Mouse (Mus musculus): ENCODE data around the gene Fam209. TPM values are rescaled to one million over a fixed set of nuclear protein-coding genes. Genes with fewer than 3 reads are reported as not detected.

Gene Fam209
- total RNA-seq, 4 experiments from 2014 or later, result not detected

GRCm38 (mm10) chr2:172477350-172477749 lies 5.0 kb downstream of the Fam209 start:
- DNase-seq (ENCODE audit: low spot score in 2 of 2), result no peak

- no peak for DNase-seq (ENCODE audit: low spot score in 2 of 2)
Observed at GRCm38 (mm10) chr2:172477860-172478259, 5.5 kb downstream of the Fam209 start.

GRCm38 (mm10) chr2:172480296-172480695 lies 8.0 kb downstream of the Fam209 start:
- DNase-seq (ENCODE audit: low spot score in 2 of 2), result no peak

- no peak for DNase-seq (ENCODE audit: low spot score in 2 of 2)
Observed at GRCm38 (mm10) chr2:172481654-172482385, 9.5 kb downstream of the Fam209 start.

- no peak for DNase-seq (ENCODE audit: low spot score in 2 of 2)
Observed at GRCm38 (mm10) chr2:172483766-172484413, 11.6 kb downstream of the Fam209 start.

GRCm38 (mm10) chr2:172484696-172485370 lies 12.5 kb downstream of the Fam209 start:
- no peak for DNase-seq (ENCODE audit: low spot score in 2 of 2)

GRCm38 (mm10) chr2:172496736-172497345 lies 24.5 kb downstream of the Fam209 start:
- no peak for DNase-seq (ENCODE audit: low spot score in 2 of 2)

GRCm38 (mm10) chr2:172498823-172499222 lies 26.5 kb downstream of the Fam209 start:
- DNase-seq (ENCODE audit: low spot score in 2 of 2), result no peak

- DNase-seq (ENCODE audit: low spot score in 2 of 2), result no peak
Observed at GRCm38 (mm10) chr2:172500752-172501316, 28.5 kb downstream of the Fam209 start.

- DNase-seq (ENCODE audit: low spot score in 2 of 2), result no peak
Observed at GRCm38 (mm10) chr2:172501341-172501740, 29.0 kb downstream of the Fam209 start.

GRCm38 (mm10) chr2:172502168-172502567 lies 29.8 kb downstream of the Fam209 start:
- no peak for DNase-seq (ENCODE audit: low spot score in 2 of 2)

GRCm38 (mm10) chr2:172506121-172506520 lies 33.8 kb downstream of the Fam209 start:
- no peak for DNase-seq (ENCODE audit: low spot score in 2 of 2)

GRCm38 (mm10) chr2:172510056-172510712 lies 37.9 kb downstream of the Fam209 start:
- no peak for DNase-seq (ENCODE audit: low spot score in 2 of 2)

GRCm38 (mm10) chr2:172510899-172511298 lies 38.6 kb downstream of the Fam209 start:
- DNase-seq (ENCODE audit: low spot score in 2 of 2), result no peak

GRCm38 (mm10) chr2:172516407-172516992 lies 44.2 kb downstream of the Fam209 start:
- DNase-seq (ENCODE audit: low spot score in 2 of 2), result no peak

GRCm38 (mm10) chr2:172520616-172521371 lies 48.5 kb downstream of the Fam209 start:
- DNase-seq (ENCODE audit: low spot score in 2 of 2), result no peak

GRCm38 (mm10) chr2:172522528-172522927 lies 50.2 kb downstream of the Fam209 start:
- no peak for DNase-seq (ENCODE audit: low spot score in 2 of 2)
